Mouse (Mus musculus): Measurements from ENCODE around the gene Adcy1.
A peak's percentile ranks its signal among the peaks of the same experiment; 100 is the strongest.
"Not testable (repeated sequence)": the region's sequence is repeated elsewhere in the genome, so short reads cannot be mapped to it uniquely, and the experiment has no call there.

Adcy1 gene

DNA sequence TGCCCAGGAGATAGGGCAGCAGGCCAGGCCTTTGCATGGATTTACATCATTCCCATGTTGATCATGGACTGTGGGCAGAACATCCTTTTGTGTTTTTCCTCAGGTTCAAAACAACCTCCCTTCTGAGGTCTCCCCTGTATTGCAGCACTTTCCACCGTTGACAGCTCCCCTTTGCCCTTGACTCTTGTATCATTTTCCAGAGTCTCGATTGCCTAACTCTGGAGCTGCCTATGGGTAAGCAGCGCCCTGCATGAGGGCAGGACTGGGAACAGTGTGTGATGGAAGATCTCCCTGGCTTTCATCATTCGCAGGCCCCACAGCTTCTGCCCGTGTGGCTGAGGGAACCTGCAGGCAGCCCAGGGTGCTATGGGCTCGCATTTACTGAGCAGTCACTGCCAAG lies 129.4 kb downstream of the Adcy1 start:
- DNase-seq, result no peak

DNA sequence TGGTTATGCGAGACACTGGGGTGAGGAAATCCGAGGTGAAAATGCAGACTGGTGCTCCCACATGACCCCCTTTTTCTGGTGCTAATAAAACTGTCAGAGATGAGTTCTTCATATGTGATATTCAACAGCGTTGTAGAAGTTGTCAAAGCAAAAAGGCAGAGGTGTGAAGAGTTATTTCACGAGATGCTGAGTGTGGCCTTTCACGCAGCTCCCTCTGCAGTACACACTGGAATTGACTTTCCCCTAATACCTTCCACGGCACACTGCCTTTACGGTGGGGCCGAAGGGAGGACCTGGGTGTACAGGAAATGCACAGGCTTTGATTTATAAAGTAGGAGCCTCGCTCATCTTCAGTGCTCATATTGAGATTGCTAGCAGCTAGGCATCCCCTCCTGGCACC lies 129.8 kb downstream of the Adcy1 start:
- no peak for DNase-seq

DNA sequence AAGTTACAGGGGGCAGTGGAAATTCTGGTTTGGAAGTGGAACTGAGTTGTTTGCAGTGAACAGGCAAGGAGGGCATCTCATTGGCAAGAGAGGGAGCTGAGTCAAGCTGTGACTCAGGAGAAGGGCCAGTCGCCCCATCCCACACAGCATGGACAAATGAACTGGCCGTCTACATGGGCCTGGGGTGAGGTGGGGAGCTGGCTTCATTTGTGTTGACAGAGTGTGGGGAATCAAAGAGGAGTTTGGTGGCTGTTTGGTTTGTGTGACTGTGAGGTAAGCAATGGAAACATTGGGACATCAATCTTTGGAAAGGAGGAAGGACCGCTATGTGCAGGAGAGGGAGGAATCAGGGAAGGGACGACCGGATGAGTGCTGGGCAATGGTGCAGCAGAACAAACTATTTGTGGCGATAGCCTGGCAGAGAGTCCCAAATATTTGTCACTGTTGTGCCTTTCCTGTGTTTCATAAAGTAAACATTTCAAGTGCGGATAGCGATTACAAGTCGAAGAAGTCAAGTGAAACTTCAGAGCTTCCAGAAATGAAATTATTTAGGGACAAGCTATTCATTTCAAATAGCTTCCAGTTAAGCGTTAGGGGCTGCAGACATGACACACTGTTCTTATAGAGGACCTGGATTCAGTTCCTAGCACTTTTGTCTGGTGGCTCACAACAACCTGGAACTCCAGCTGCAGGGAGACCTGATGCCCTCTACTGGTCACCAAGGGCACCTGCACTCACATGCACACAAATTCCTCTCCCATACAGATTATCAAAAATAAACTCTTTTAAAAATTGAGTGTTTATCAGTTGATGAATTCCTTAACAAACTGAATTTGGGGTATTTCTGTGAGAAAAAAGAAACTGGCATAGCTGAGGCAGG lies 131.4 kb downstream of the Adcy1 start:
- DNase-seq, result no peak

DNA sequence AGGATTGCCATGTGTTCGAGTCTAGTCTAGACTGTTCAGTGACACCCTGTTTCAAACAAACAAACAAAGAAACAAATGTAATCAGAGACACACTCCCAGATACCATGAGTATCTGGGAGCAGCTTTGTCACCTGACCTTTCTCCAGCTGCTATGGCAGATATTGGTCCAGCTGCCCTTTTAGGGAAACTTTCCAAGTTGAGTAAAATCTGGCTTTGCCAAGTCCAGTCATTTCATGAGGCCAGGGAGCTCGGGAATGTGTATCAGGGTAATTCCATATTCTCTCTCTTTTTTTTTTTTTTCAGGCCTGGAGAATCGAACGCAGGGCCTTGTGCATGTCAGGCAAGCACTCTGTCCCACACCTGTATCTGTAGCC lies 132.0 kb downstream of the Adcy1 start:
- DNase-seq, result no peak

DNA sequence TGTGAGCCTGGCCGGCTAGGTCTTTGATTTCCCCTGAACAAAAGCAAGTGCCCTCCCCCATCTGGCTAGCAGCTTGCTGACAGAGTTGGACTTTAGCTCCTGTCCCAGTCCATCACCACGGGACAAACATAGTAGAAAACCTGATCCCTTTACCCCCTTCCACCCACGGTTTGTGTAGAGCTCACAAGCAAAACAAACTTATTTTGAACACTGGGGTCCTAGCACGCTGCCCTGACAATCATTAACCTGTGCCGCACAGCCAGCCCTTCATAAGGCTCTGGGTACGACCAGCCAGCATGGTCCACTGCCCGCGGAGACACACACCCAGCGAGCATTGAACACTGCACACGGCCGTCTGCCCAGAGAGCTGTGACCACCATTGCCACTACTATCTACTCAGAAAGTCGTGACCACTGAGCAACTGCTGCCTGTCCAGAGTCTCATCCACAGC lies 134.2 kb downstream of the Adcy1 start, which contains the start of gene Igfbp1:
TSS of gene Igfbp1 (plus strand) at position 292 of the 451 bp plus-strand sequence.
- no peak for DNase-seq

DNA sequence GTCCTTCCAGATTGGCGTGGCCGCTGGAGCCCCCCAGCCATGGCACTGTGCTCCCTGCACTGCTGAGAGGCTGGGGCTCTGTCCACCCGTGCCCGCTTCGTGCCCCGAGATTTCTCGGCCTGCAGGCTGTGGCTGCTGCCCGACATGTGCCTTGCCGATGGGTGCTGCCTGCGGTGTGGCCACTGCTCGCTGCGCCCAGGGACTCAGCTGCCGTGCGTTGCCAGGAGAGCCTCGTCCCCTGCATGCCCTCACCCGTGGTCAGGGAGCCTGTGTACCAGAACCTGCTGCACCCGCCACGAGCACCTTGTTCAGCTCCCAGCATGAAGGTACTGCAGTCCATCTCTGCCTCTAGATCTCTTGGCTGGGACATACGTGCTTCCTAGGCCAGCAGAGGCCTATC lies 134.7 kb downstream of the Adcy1 start:
- no peak for DNase-seq

DNA sequence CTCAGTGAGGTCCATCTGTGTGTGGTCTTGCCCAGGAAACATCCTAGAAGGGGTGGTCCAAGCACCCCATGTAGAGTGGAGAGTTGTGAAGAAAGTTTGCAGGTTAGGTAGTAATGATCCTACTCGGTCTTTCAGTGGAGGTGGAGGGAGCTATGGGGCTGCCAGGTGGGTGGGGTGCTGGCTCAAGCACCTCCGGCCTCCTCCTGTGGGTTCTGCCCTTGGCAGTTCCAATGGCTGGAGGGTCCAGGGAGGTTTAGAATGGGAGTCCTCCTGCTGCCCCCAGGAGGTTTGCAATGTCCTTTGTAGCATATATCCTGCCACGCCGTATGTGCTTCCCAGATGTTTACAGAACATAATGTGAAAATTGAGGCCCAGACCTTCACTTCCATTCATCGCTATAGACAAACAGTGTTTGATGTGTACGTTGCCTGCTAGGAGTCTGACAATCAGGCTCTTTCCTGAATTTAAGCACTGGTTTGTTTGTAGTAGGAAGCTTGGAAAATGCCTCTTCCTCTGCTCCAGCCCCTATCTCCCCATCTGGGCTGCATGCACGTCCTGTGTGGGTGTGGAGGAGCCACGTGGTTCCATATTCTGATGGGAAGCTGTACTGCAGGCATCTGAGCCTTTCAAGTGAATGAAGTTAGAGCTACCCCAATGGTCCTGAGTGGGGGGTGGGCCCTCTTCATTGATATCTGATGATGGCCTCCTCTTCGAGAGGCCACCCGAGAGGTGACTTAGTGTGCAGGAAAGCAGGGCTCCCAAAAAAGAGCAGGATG lies 135.4 kb downstream of the Adcy1 start:
- DNase-seq, result no peak

DNA sequence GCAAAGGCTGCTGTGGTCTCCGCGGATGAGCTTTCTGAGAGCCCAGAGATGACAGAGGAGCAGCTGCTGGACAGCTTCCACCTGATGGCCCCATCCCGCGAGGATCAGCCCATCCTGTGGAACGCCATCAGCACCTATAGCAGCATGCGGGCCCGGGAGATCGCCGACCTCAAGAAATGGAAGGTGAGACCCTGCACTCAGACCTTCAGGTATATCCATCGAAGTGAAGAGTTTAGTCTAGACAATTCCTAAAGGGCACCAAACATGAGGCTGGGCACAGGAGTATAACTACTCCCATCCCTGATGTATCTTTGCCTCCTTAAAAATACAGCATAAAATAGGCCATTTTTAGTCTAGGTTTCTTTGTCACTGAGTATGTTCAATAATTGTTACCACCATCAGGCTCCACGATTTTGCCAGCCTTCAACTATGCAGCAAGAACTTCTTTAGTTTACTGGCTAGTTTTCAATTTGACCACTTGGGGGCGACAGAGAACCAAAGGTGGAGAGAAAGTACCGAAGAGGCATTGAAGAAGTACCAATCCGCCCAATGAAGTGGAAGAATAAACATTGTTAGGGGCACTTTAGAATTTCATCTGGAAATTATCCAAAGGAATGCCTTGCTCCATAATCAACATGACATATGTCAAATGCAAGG lies 136.6 kb downstream of the Adcy1 start:
- peak; percentile 50 for DNase-seq

DNA sequence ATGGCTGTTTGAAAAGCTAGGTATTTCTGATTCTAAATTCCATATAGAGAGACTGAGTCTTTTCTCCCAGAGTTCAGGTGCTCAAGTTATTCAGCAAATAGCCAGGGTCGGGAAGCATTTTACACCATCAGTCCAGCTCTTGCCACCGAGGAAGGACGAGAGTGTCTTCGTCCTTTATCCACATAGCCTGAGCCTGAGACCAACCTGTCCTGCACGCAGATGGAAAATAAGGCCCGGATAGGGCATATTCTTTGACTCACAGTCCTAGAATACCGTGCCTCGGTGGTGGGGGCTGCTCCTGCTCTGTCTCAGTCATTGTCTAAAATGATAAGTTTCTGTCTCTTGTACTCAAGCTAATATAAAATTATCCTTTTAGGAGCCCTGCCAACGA lies 137.1 kb downstream of the Adcy1 start:
- no peak for DNase-seq

DNA sequence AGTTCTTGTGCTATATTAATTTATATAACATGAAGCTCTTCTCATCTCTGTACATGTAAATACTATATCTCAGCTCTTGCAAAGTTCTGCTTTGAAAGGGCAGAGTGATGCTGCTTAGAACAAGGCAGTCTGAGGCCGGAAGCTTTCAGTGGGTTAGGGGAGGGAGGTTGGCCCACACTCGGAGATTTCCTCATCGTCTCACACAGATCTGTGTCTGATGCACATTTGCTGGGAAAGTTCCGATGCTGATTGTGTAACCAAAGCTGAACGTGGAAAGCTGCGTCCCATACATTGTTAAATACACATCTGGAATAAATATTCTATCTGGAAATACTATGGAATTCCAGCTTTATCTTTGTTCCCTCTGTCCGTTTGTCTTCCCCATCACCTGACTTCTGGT lies 138.9 kb downstream of the Adcy1 start:
- DNase-seq, result no peak

DNA sequence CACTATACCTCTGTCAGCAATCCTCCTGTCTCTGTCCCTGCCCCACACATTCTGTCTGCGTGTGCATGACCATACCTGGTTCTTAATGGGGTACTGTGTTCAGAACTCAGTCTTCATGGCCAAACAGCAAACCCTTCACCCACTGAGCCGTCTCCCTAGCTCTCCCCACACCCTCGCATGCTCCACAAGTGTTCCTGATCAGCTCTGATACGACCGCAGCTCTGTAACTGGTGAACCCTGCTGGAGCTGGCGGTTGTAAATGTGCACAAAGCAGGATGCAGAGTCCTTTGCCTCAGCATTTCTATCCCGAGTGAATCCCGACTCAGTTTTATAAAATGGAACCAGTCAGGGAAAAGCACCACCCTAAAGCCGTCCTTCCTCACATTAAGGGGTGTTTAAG lies 140.6 kb downstream of the Adcy1 start:
- no peak for DNase-seq

DNA sequence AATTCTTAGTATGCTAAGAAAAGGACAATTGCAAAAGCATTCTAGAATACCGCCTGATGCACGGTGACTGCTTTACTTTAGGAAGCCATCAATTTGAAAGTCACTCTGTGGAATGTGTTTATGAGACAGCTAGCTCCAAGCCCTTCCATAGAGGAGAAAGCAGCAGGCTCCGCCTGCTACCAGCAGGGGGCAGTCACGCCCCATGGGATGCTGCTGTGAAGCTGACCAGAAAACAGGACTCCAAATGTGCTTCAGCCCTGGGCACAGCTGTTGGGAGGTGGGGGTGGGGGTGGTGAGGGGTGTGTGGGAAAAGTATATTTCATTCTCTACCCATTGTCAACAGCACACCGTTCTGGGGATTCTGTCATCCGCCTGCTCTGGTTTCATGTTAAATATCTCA lies 147.1 kb downstream of the Adcy1 start:
- DNase-seq, result peak; percentile 49

DNA sequence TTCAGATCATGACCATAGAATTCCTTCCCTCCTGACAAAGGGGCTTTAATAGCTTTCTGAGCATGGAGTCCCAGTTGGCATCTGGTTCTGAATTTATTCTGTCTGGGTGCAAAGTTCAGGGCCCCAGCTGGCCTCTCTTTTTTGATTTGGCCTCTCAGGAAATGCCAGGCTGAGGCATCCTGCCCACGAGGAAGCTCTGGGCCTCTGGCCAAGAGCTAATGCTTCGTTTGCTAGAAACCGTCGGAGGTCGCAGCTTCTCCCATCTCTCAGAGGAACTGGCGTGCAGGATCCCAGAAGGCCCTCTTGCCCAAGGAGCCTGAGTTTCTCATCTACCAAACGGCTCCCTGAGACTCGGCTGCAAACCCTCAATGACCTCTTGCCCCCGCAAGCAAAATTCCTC lies 147.9 kb downstream of the Adcy1 start:
- DNase-seq, result no peak

DNA sequence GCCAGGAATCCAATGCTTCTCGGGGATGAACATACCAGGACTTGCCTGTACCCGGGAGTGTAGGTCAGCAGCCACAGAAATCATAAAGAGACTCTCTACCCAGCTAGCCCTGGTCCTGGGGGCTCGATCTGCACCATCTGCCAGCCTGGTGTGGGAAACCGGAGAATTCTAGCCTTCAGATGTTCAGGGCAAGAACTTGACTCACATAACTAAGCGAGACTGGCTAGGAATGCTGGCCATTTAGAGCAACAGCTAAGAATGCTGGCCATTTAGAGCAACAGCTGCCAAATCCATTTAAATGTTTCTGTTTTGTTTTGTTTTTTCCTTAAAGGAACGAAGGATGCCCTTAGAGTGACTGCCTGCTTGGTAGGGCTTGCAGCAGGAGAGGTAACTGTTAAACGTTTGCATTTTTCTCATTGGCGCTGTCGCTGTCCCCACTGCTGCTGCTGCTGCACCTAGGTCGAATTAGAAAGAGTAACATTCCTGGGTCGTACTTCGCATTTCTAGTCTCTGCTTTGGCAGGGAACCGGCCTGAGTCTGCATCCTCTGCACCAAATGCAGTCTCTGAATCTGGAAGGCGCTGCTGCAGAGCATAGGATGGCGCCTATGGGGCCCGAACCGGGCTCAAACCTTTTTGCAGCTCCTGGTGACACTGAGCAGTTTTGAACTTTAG lies 149.0 kb downstream of the Adcy1 start:
- DNase-seq, result no peak

DNA sequence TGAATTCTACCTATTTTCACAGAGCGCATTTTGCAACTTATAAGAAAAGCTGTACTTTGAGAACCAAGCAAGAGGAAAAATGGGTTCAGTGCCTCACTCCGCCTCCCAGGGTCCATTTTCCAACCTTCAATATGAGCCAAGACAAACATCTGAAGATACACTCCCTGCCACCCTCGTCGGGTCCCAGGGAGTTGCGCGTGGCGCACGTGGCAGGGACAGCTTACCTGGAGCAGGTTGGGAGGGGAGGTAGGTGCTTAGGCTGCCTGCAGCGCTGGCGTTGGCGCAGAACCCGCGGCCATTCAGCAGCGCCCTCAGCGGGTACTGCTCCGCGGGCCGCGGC lies 149.8 kb downstream of the Adcy1 start:
- no peak for DNase-seq

DNA sequence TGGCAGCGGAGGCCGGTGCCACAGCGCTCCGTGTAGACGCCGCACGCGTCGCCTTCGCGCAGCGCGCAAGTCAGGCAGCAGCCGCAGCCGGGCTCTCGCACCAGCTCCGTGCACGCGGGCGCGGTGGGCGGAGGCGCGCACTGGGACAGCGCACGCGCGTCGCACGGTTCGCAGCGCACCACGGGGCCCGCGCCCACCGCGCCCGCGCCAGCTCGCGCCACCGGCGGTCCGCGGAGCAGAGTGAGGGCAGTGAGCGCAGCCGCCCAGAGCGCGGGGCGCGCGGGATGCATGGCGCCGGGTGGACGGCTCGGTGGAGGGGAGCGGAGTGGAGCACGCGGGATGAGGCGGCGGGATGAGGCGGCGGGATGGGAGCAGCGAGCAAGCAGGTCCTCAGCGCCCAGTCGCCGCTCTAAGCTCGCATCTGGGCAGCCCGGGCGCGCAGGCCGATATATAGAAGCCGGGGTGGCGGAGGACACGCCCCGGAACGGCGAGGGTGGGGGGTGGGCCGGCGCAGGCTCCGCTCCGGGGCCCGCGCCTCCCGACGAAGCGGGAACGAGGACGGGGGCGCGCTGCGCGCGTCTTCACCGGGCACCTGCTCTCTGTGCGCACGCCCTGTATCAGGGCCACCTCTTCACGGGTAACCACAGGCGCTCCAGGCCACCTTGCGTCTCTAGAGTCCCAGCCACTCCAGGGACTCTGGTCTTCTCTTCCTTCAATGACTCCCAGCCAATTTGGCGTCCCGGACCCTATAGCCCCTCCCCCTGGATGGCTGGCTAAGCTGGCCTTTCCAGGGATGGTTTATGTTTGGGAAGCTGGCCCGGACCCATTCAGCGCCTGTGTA lies 150.4 kb downstream of the Adcy1 start, which contains the start of gene Igfbp3:
TSS of gene Igfbp3 (minus strand) at position 423 of the 841 bp plus-strand sequence.
- DNase-seq, result no peak

DNA sequence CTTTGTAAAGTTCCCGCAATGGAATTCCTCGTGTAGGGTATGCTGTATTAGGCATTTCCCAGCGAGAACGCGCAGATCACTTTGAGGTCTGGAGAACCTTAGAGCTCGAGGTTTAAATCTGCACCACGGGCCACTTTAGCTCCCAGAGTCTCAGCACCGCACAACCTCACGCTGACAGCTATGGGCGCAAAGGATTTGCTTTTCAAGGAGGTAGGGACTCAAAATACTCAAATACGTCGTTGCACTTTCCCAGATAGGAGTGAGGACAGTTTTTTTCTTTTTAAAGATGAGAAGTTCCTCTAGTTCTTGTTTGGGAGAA lies 151.0 kb downstream of the Adcy1 start:
- DNase-seq, result no peak

DNA sequence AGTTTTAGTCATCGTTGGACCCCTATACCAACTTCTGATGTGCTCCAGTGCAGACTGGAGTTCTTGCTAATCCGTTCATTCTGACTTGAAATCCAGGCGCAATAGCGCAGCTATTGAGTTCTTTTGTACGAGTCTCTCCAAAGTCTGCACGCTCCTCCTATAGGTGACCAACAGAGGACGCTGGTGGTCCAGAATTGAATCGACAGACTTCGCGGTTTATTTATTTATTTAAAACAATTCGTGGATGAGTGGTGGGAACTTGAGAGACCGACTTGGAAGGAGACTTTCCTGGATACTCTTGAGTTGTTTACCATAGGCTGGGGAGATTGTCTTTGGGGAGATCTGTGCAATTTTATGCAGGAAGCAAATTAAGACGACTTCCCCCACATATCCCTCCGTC lies 151.5 kb downstream of the Adcy1 start:
- no peak for DNase-seq

DNA sequence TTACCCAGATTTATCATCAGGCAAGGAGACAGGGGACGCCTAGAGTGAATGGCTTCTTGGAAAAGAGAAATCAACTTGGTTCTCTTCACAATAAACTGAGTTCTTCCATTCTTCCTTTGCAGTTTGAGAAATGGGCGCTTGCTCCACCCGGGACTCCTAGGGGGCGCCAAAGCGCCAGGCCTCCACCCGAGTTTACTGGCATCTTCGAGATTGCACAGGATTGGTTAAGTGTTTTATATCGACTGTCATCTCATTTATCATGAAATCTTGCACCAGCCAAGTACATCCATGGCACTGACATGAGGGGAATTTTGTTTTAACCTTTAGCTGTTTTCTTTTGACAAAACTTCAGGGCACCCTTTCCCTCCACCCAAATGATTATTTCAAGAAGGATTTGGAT lies 152.4 kb downstream of the Adcy1 start:
- DNase-seq, result peak; percentile 47

DNA sequence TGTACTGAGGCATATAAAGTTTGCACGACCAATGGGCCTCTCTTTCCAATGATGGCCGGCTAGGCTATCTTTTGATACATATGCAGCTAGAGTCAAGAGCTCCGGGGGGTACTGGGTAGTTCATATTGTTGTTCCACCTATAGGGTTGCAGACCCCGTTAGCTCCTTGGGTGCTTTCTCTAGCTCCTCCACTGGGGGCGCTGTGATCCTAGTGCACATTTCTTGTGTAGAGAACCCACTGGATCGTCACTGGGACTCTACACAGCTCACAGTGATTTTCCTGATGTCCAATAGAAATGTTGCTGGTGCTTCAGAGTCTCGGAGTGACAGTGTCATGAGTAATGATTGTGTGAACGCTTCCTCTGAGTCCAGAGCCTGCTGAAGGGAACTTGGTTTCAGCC lies 158.5 kb downstream of the Adcy1 start:
- not testable (repeated sequence) for DNase-seq

DNA sequence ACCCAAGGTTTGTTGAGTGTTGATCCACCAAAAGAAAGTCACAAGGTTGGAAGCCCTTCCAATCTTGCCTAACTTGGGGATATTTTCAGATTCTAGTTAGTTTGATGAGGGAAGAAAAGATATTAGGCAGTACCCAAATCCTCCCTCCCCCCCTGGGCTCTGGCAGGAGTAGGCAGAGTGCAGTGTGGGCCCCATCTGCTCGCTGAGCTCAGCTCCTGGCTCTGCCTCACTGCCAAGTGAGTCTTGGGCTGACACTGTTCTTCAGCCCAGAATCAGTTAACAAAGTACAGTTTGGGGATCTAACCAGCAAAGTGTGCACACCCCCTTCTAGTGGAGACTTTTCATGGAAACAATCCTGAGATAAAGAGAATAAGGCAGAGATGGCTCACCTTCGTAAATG lies 162.9 kb downstream of the Adcy1 start:
- DNase-seq, result no peak

DNA sequence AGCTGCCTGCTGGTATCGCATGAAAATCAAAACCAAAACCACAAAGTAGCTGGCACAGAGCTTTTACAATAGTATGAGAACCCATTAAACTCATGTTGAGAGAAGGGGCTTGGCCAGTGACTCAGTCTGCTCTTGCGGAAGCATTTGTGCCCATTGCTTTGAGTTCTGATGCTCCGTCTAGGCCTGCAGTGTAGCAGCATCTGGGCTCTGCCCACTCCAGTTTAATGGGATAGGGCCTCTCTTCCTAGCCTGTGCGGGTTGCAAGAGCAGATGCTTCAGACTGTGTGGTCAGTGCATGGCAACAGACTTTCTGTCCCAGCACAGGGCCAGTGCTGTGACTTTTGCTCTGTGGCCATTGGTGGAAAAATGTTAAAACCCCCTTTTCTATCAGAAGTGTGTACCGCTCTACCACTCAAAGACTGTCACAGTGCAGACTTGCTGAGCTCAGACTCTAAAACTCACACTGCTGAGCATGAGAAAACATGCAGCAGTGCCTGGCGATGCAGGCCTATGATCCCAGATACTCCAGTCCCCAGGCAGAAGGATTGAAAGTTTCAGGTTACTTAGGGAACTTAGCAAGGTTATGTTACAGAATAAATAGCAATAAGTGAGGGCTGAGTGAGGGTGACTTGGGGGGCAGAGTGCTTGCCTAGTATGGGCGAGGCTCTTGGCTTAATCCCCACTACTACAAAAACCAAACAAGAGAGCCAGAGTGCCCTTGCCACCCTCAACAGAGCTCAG lies 163.7 kb downstream of the Adcy1 start:
- no peak for DNase-seq
